Mouse (Mus musculus): ENCODE measurements around the gene Dtx2.

Gene Dtx2

DNA sequence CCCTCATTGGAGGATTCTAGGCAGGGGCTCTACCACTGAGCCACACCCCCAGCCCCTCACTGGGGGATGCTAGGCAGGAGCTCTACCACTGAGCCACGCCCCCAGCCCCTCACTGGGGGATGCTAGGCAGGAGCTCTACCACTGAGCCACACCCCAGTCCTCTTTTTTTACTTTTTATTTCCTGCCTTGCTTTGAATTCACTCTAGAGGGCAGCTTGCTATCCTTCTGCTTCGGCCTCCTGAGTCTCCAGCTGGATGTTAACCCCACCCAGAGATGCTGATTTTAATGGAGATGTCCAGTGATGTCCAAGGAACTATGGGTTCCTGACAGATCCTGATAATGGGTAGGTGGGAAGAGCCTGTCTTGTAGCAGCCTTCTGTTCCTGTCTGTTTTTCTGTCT, 74.8 kb downstream of the Dtx2 start:
- DNase-seq: no peak

DNA sequence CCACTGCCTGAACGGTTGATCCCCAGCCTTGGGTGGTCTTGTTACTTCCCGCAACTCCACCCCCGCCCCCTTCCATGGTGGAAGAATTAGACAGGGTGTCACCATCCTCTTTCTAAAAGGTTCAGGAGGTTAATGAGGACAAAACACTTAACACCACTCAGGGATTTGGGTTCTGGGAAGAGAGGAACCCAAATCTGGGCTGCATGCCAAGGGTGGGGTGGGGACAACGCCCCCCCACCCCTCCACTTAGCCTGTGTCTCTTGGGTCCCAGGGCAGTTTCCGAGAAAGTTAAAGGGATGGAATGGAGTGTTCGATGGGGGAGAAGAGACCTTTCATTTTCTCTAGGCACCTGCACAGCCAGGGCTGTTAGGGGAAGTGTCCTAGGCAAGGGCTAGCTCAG, 78.5 kb downstream of the Dtx2 start:
- DNase-seq: no peak

- DNase-seq: no peak
These were observed 78.9 kb downstream of the Dtx2 start for GRCm38 (mm10) chr5:136073526-136073925.

- no peak for DNase-seq
These were observed 80.5 kb downstream of the Dtx2 start for GRCm38 (mm10) chr5:136075076-136075475.

DNA sequence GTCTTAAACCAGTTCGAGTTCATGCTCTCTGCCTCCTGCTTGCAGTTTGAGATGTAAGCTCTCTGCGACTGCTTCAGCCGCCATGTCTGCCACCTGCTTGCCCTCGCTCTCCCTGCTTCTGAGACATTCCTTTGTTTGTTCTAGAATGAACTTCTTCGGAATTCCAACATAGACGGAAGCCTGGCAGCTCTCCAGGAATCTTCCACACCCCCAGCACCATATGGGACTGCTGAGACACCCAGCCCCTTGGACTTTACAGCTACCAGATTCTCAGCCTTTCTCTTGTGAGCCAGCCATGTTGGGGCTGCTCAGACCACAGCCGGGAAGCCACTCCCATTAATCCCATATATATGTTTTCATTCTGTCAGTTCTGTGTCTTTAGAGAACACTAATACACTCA, 81.7 kb downstream of the Dtx2 start:
- DNase-seq: no peak

DNA sequence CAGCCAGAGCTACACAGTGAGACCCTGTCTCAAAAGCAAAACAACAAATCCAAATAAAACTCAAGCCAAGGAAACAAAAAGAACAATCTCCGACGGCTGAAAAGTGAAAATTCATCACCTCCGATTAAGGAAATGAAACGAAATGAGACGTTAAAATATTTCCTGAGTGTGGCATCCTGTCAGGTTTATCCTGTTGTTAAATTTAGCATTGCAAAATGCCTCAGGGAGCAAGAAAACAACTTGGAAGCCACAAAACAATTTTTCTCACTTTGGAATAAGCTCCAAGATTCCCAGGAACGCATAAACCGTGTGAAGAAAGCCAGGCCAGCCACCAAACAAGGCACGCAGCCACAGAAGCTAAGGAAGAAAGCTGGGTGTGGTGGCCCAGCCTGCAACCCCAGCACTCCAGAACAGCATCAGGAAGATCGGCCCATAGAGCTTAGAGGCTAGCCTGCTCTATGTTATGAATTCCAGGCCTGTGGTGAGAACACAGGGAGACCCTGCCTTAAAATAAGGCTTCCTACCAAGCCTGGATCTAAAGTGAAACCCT, 82.5 kb downstream of the Dtx2 start:
- DNase-seq: no peak

DNA sequence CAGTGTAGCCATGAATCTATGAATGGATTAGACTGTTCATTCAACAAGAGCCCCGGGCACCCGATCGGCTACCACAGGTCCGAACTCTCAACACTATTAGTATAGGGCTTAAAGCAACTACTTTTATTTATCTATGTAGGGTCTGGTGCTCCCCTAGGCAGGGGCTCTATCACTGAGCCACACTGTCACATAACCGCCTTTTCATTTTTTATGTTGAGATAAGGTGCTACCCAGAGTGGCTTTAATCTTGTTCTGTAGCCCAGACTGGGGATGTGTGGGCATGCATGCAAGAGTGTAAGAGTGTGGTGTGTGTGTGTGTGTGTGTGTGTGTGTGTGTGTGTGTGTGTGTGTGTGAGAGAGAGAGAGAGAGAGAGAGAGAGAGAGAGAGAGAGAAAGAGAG, 83.5 kb downstream of the Dtx2 start:
- DNase-seq: no peak

DNA sequence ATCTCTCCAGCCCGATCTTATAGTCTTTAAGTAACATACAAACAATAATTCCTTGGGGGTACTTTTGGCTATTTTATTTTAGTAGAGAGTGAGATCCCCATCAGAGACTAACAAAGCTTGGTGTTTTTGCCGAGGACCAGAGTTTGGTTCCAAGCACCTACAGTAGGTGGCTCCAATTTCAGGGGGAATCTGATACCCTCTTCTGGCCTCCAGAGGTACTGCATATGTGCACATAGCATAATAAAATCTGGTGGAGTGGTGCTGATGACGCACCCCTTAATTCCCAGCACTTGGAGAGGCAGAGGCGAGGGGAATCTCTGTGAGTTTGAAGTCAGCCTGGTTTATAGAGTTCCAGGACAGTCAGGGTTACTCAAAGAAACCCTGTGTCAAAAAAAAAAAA, 87.7 kb downstream of the Dtx2 start:
- no peak for DNase-seq
